Mouse (Mus musculus) small intestine, adult 2 months (tissue): Measurements from ENCODE around the gene Dip2c.

Experiments used
- CTCF ChIP-seq: fragments of 200-500 bp; IDR thresholded peaks from 2 replicates; pipeline ENCODE4 v1.5.1; 2012; ENCODE audit warnings: low read depth, mild to moderate bottlenecking, control low read depth, inconsistent platforms, low read length, moderate library complexity, mixed read lengths; ENCODE audit not compliant: insufficient replicate concordance, insufficient read length; ENCODE audit errors: extremely low read depth
- POLR2A ChIP-seq: fragments of 200-500 bp; IDR thresholded peaks from 2 replicates; pipeline ENCODE4 v1.6.1; 2012; ENCODE audit warnings: low read depth, mild to moderate bottlenecking, control low read depth, inconsistent platforms, low read length, moderate library complexity

DNA sequence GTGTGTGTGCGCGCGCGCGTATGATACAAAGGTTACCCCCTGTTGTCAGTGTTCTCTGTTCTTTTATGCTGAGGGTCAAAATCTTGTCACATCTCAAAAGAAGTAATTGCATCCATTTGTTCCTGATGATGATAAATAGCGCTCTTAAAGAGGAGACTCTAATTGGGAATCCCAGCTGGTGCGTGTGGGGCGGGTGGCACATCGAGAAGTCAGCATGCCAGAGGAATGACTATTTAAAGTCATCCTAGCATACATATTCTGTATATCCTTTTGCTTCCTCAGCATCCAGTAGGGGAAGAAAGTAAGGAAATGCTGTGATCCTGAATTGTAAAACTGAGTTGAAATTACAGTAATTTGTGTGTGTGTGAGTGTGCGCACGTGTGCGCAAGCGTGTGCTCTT is 6.7 kb downstream of the Dip2c start:
- TF ChIP-seq POLR2A = no peak
- TF ChIP-seq CTCF = no peak
